Mouse (Mus musculus) CH12.LX (cell line): ENCODE measurements around the gene Rtp1.

Source experiments
- CHD2 ChIP-seq: IDR thresholded peaks from 2 replicates; pipeline ENCODE4 v1.6.1; 2011; ENCODE audit warnings: low read length, improper control_type of control experiment
- CTCF ChIP-seq, 2 experiments: IDR thresholded peaks in 1 of 2; conservative IDR thresholded peaks in 1 of 2; 2 replicates each; pipeline ENCODE4 v1.5.1; 2011 to 2012; ENCODE audit warnings: low read depth in 2 of 2, low read length in 2 of 2, improper control_type of control experiment in 1 of 2, inconsistent platforms in 1 of 2, mild to moderate bottlenecking in 1 of 2, moderate library complexity in 1 of 2
- JUND ChIP-seq: conservative IDR thresholded peaks from 2 replicates; pipeline ENCODE4 v1.6.1; 2011; ENCODE audit warnings: low read depth, low read length, improper control_type of control experiment
- MAFK ChIP-seq: IDR thresholded peaks from 2 replicates; pipeline ENCODE4 v1.6.1; 2011; ENCODE audit warnings: low read length, improper control_type of control experiment; ENCODE audit not compliant: insufficient replicate concordance
- NRF1 ChIP-seq: IDR thresholded peaks from 2 replicates; pipeline ENCODE4 v1.6.1; 2014; ENCODE audit warnings: low read depth, mild to moderate bottlenecking, inconsistent platforms, low read length, improper control_type of control experiment, moderate library complexity
- POLR2AphosphoS2 ChIP-seq: IDR thresholded peaks from 2 replicates; pipeline ENCODE4 v1.6.1; 2011; ENCODE audit warnings: low read depth, low read length, improper control_type of control experiment
- RCOR1 ChIP-seq: conservative IDR thresholded peaks from 2 replicates; pipeline ENCODE4 v1.6.1; 2012; ENCODE audit warnings: low read depth, mild to moderate bottlenecking, inconsistent platforms, low read length, improper control_type of control experiment
- TCF12 ChIP-seq: IDR thresholded peaks from 2 replicates; pipeline ENCODE4 v1.6.1; 2014; ENCODE audit warnings: low read depth, mild to moderate bottlenecking, inconsistent platforms, low read length, improper control_type of control experiment
- USF1 ChIP-seq: IDR thresholded peaks from 2 replicates; pipeline ENCODE4 v1.6.1; 2014; ENCODE audit warnings: low read depth, mild to moderate bottlenecking, inconsistent platforms, low read length, improper control_type of control experiment

DNA sequence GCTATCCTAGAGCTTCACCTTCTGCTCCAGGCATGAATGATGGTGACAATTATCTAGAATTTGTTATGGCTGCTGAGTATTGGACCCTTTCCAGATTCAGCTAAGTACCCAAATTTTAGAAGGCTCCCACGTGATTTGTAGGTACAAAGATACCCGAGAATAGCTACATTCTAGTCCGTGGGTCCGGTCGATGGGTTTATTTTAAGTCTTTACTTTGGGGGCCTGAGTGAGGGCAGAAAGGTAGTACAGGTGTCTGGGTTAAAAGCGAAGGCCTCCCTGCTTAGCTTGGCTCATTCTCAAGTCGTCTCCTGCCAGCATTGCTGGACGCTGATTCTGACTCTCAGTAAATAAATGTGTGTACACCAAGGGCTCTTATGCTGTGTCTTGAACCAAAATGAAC lies 1.1 kb downstream of the Rtp1 start:
- TF ChIP-seq CTCF (conservative IDR thresholded peaks at IDR 0.05 in 1 of 2, IDR thresholded peaks at IDR 0.05 in 1 of 2; ENCODE audit: low read depth in 2 of 2, low read length in 2 of 2) (no peak), NRF1 (no peak), RCOR1 (no peak), CHD2 (no peak), POLR2AphosphoS2 (no peak), JUND (no peak), TCF12 (no peak), USF1 (no peak), MAFK (no peak)
